ENCODE assay signal across 14 mouse cellular contexts in the genomic region with DNA sequence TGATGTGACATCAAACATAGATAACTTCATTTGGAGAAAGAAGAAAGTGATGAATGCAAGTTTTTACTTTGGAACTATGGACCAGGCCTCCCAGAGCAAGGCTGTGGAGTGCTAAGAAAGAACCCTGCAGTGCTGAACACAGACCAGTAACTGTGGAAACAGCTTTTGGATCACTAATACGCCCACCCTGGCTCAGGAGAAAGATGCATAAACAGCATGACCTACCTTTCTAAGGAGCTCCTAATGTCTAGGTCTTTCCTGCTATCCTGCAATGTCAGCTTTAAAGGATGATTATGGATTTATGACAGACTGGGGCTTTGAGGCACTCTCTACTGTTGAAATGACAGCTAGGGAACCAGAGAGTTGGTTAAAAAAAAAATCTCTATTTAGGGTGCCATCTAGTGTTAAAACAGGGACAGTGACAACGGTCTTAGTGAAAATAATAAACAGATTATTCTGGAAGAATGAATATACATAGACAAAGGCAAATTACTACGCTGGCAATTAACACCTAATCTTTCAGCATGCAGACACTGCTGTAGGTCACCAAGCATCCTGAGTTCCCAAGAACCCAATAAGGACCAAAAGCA. TPM values are rescaled to one million over a fixed set of nuclear protein-coding genes. Genes with fewer than 3 reads are reported as not detected.
A peak's percentile ranks its signal among the peaks of the same experiment; 100 is the strongest.
DNase-seq lines count a peak whose midpoint lies in the region; ATAC-seq and TF ChIP-seq lines count a peak whose summit lies in the region.
"Had no signal": no experiment of that assay in that cellular context is flagged by ENCODE, and none has a peak within 500 bp of the region (broad histone marks: within the 10 kb centered on the region; RNA-seq: fewer than 3 reads in every experiment).

No protein-coding gene starts in this region.

- H3K27me3 ChIP-seq in forebrain, embryonic 16.5 days (replicated peaks; ENCODE audit: control insufficient read depth, insufficient read depth, low read length) = no peaks in the 10 kb centered on the region
- no peaks in the 10 kb centered on the region for H3K27me3 ChIP-seq in forebrain, embryonic 10.5 days (ENCODE audit: poor library complexity, severe bottlenecking)
- H3K27me3 ChIP-seq in lung, embryonic 14.5 days (ENCODE audit: insufficient read depth, low read length) = no peaks in the 10 kb centered on the region
- H3K27me3 ChIP-seq in heart, embryonic 12.5 days (replicated peaks) = no peaks in the 10 kb centered on the region
- H3K27me3 ChIP-seq: stomach, embryonic 15.5 days had no signal

- H3K4me1 ChIP-seq in forebrain, embryonic 16.5 days (replicated peaks; ENCODE audit: control insufficient read depth, insufficient read depth, low read length) = no peaks in the 10 kb centered on the region
- H3K4me1 ChIP-seq in forebrain, embryonic 10.5 days = no peaks in the 10 kb centered on the region
- no peaks in the 10 kb centered on the region for H3K4me1 ChIP-seq in lung, embryonic 14.5 days (ENCODE audit: insufficient read depth)
- no peaks in the 10 kb centered on the region for H3K4me1 ChIP-seq in heart, embryonic 12.5 days (replicated peaks)
- H3K4me1 ChIP-seq: hindbrain, embryonic 10.5 days; stomach, embryonic 15.5 days had no signal

- H3K9ac ChIP-seq in forebrain, embryonic 16.5 days (replicated peaks; ENCODE audit: low read depth, low read length) = no peak overlapping the region
- H3K9ac ChIP-seq in lung, embryonic 14.5 days = no peak overlapping the region
- no peak overlapping the region for H3K9ac ChIP-seq in heart, embryonic 12.5 days
- H3K9ac ChIP-seq: stomach, embryonic 15.5 days had no signal

- DNase-seq in forebrain, embryonic 10.5 days (ENCODE audit: extremely low spot score, low spot score) = no peak
- DNase-seq in lung, embryonic 14.5 days = peak; percentile 28
- DNase-seq in lung, postnatal 25 days (ENCODE audit: low spot score) = no peak
- DNase-seq in brain, embryonic 14.5 days (ENCODE audit: low read depth) = peak; percentile 39
- DNase-seq in retina, postnatal 7 days (ENCODE audit: low read depth, low spot score) = peak; percentile 14
- DNase-seq in neural tube, embryonic 10.5 days (ENCODE audit: extremely low spot score, low spot score) = no peak
- DNase-seq: adrenal gland, adult 2 months; cerebellum, adult 11 months; gastrocnemius, postnatal 14 days; lung, adult 2 months had no signal

- TF ChIP-seq CTCF in lung, embryonic 14.5 days (IDR thresholded peaks at IDR 0.05; ENCODE audit: low read depth) = no peak; the same call in 1 of the 2 replicates
- TF ChIP-seq CTCF in brain, embryonic 14.5 days (IDR thresholded peaks at IDR 0.05; ENCODE audit: borderline replicate concordance, extremely low read depth, insufficient read depth, insufficient read length) = no peak

- no peak overlapping the region for H3K27ac ChIP-seq in forebrain, embryonic 16.5 days (ENCODE audit: low read length)
- no peak overlapping the region for H3K27ac ChIP-seq in forebrain, embryonic 10.5 days
- no peak overlapping the region for H3K27ac ChIP-seq in lung, embryonic 14.5 days (ENCODE audit: low read depth)
- H3K27ac ChIP-seq in heart, embryonic 12.5 days (ENCODE audit: poor library complexity, severe bottlenecking) = no peak overlapping the region
- H3K27ac ChIP-seq: hindbrain, embryonic 10.5 days; stomach, embryonic 15.5 days had no signal

- no peaks in the 10 kb centered on the region for H3K9me3 ChIP-seq in forebrain, embryonic 16.5 days (ENCODE audit: control insufficient read depth, low read length)
- peaks cover 5% of the 10 kb centered on the region for H3K9me3 ChIP-seq in forebrain, embryonic 10.5 days
- H3K9me3 ChIP-seq in lung, embryonic 14.5 days (ENCODE audit: low read depth, low read length) = no peaks in the 10 kb centered on the region
- 0 out of 2 replicates have a peak, but pooled peaks cover 2% of the 10 kb centered on the region for H3K9me3 ChIP-seq in heart, embryonic 12.5 days (replicated peaks)
- H3K9me3 ChIP-seq: hindbrain, embryonic 10.5 days; stomach, embryonic 15.5 days had no signal

- no peak overlapping the region for H3K4me3 ChIP-seq in forebrain, embryonic 16.5 days (replicated peaks; ENCODE audit: low read length)
- H3K4me3 ChIP-seq in forebrain, embryonic 10.5 days = no peak overlapping the region
- H3K4me3 ChIP-seq in lung, embryonic 14.5 days (ENCODE audit: low read depth, low read length) = no peak overlapping the region
- no peak overlapping the region for H3K4me3 ChIP-seq in heart, embryonic 12.5 days
- H3K4me3 ChIP-seq: hindbrain, embryonic 10.5 days; stomach, embryonic 15.5 days had no signal

- TF ChIP-seq POLR2A in brain, embryonic 14.5 days (IDR thresholded peaks at IDR 0.05; ENCODE audit: borderline replicate concordance, extremely low read depth, insufficient read depth, insufficient read length, poor library complexity, severe bottlenecking) = no peak

- H3K36me3 ChIP-seq in forebrain, embryonic 16.5 days (ENCODE audit: control insufficient read depth, insufficient read depth) = peaks cover 8% of the 10 kb centered on the region
- H3K36me3 ChIP-seq in forebrain, embryonic 10.5 days (replicated peaks) = peaks cover 72% of the 10 kb centered on the region
- peaks cover 15% of the 10 kb centered on the region for H3K36me3 ChIP-seq in lung, embryonic 14.5 days (ENCODE audit: insufficient read depth)
- H3K36me3 ChIP-seq in heart, embryonic 12.5 days = peaks cover 30% of the 10 kb centered on the region

- WGBS in forebrain, embryonic 16.5 days = 48% methylated on average over 3 of the region's 3 CpGs
- 76% methylated on average over 3 of the region's 3 CpGs for WGBS in forebrain, embryonic 10.5 days
- WGBS in lung, embryonic 14.5 days = 79% methylated on average over 3 of the region's 3 CpGs
- WGBS in heart, embryonic 12.5 days = 86% methylated on average over 3 of the region's 3 CpGs

- H3K4me2 ChIP-seq in forebrain, embryonic 16.5 days (ENCODE audit: low read length) = no peak overlapping the region
- H3K4me2 ChIP-seq in lung, embryonic 14.5 days = no peak overlapping the region
- H3K4me2 ChIP-seq in heart, embryonic 12.5 days = no peak overlapping the region
- H3K4me2 ChIP-seq: stomach, embryonic 15.5 days had no signal

- ATAC-seq in forebrain, embryonic 16.5 days = peak; percentile 33; the same call in 1 of the 2 replicates
- ATAC-seq in lung, embryonic 14.5 days (ENCODE audit: insufficient read depth) = no peak
- no peak for ATAC-seq in heart, embryonic 12.5 days (ENCODE audit: insufficient number of reproducible peaks, low FRiP score)

RNA-seq across cellular contexts. Expression of a gene that starts 38.0 kb away (rescaled TPM):
- polyA plus RNA-seq in forebrain, embryonic 16.5 days (2015; fragmentation: Nextera tagmentation; extraction: Ambion mirVana) = 24.2 and 30.8 TPM in 2 replicates
- 30.8 and 32.3 TPM in 2 replicates for polyA plus RNA-seq in forebrain, embryonic 10.5 days (2016; fragmentation: Nextera tagmentation; extraction: Ambion mirVana)
- polyA plus RNA-seq in lung, embryonic 14.5 days (2014; fragmentation: Nextera tagmentation; extraction: Ambion mirVana) = 21.7 and 26.0 TPM in 2 replicates
- polyA plus RNA-seq in brain, embryonic 14.5 days (2012; rRNA removed) = 19.9 and 22.3 TPM in 2 replicates
- 23.1 and 25.1 TPM in 2 replicates for polyA plus RNA-seq in heart, embryonic 12.5 days (2016; fragmentation: Nextera tagmentation; extraction: Ambion mirVana)

RNA-seq across cellular contexts. Expression of a gene that starts 38.6 kb away (rescaled TPM):
- polyA plus RNA-seq in forebrain, embryonic 16.5 days (2015; fragmentation: Nextera tagmentation; extraction: Ambion mirVana) = 89.7 and 93.8 TPM in 2 replicates
- polyA plus RNA-seq in forebrain, embryonic 10.5 days (2016; fragmentation: Nextera tagmentation; extraction: Ambion mirVana) = 60.8 and 66.8 TPM in 2 replicates
- 65.2 and 66.1 TPM in 2 replicates for polyA plus RNA-seq in lung, embryonic 14.5 days (2014; fragmentation: Nextera tagmentation; extraction: Ambion mirVana)
- polyA plus RNA-seq in brain, embryonic 14.5 days (2012; rRNA removed) = 53.1 and 57.4 TPM in 2 replicates
- 45.5 and 47.1 TPM in 2 replicates for polyA plus RNA-seq in heart, embryonic 12.5 days (2016; fragmentation: Nextera tagmentation; extraction: Ambion mirVana)

Comparison
In these comparisons a context has a peak if more than half of its experiments do, and no peak if none do; other contexts are left out.
1. DNase-seq: peak in lung, embryonic 14.5 days (single experiment), brain, embryonic 14.5 days (single experiment) and retina, postnatal 7 days (single experiment); none in forebrain, embryonic 10.5 days (single experiment), lung, postnatal 25 days (single experiment) and neural tube, embryonic 10.5 days (single experiment).